Mouse (Mus musculus) hematopoietic stem cell, adult 5-6 weeks (primary cell): ENCODE results near the gene Ykt6. TPM values are rescaled to one million over a fixed set of nuclear protein-coding genes. Genes with fewer than 3 reads are reported as not detected.
"Not testable (repeated sequence)": the region's sequence is repeated elsewhere in the genome, so short reads cannot be mapped to it uniquely, and the experiment has no call there.

ENCODE experiments used
- ATAC-seq, 2 experiments: fragments of 125-278 bp in 1 of 2; replicated peaks in 1 of 2; 2 replicates each; pipeline ENCODE4 v1.8.0; 2016 to 2017; ENCODE audit warnings: inconsistent platforms in 2 of 2, mild to moderate bottlenecking in 2 of 2, moderate number of reproducible peaks in 2 of 2, low read depth in 1 of 2, moderate TSS enrichment in 1 of 2; ENCODE audit not compliant: low FRiP score in 2 of 2, poor library complexity in 2 of 2, severe bottlenecking in 2 of 2, insufficient read depth in 1 of 2, low TSS enrichment in 1 of 2
- total RNA-seq: library from RNA; stranded (forward); fragments of 172-1452, 232-1000 nt; gene quantifications from 2 replicates; pipeline ENCODE4 v1.2.3, GENCODE M21; 2017

The Ykt6 gene
- total RNA-seq, 1 experiment from 2014 or later: 39.9 TPM

GRCm38 (mm10) chr11:6006351-6007009 lies 51.0 kb downstream of the Ykt6 start:
- not testable (repeated sequence) for ATAC-seq

- peak in 1 of 2 experiments; percentile 41; a peak in 1 of 4 replicates for ATAC-seq
Observed at GRCm38 (mm10) chr11:6007010-6007778, 51.7 kb downstream of the Ykt6 start.

- not testable (repeated sequence) for ATAC-seq
Observed at GRCm38 (mm10) chr11:6007779-6008128, 52.3 kb downstream of the Ykt6 start.

- not testable (repeated sequence) for ATAC-seq
Observed at GRCm38 (mm10) chr11:6010751-6011482, 55.4 kb downstream of the Ykt6 start.

GRCm38 (mm10) chr11:6011879-6012278 lies 56.4 kb downstream of the Ykt6 start:
- no peak for ATAC-seq

- no peak for ATAC-seq
Observed at GRCm38 (mm10) chr11:6013359-6013758, 57.9 kb downstream of the Ykt6 start.

- ATAC-seq: no peak
Observed at GRCm38 (mm10) chr11:6015011-6015431, 59.5 kb downstream of the Ykt6 start.

GRCm38 (mm10) chr11:6016368-6016767 lies 60.9 kb downstream of the Ykt6 start:
- no peak for ATAC-seq

- ATAC-seq: no peak
Observed at GRCm38 (mm10) chr11:6016797-6017395, 61.4 kb downstream of the Ykt6 start.

Other genes starting within 250 kb of the Ykt6 start
- gene Mrps24, start 240.0 kb upstream of the Ykt6 start, total RNA-seq: 38.8 and 39.4 TPM in 2 replicates
- 8.0 and 9.1 TPM in 2 replicates for gene Urgcp, start 193.3 kb upstream of the Ykt6 start, total RNA-seq
- gene Dbnl, start 167.2 kb upstream of the Ykt6 start, total RNA-seq: 71.7 and 93.2 TPM in 2 replicates
- 1.2 TPM in 1 of 2 replicates, not detected in the other for gene Pgam2, start 152.0 kb upstream of the Ykt6 start, total RNA-seq
- gene Polm, start 117.7 kb upstream of the Ykt6 start, total RNA-seq: 1.4 and 5.1 TPM in 2 replicates
- 0.25 and 0.65 TPM in 2 replicates for gene Aebp1, start 93.7 kb upstream of the Ykt6 start, total RNA-seq
- gene Pold2, start 77.4 kb upstream of the Ykt6 start, total RNA-seq: 39.9 and 55.8 TPM in 2 replicates
- gene Myl7, start 56.9 kb upstream of the Ykt6 start, total RNA-seq: not detected in 2 replicates
- gene Gck, start 5.6 kb upstream of the Ykt6 start, total RNA-seq: not detected in 2 replicates
- gene Camk2b, start 110.7 kb downstream of the Ykt6 start, total RNA-seq: 1.7 and 3.4 TPM in 2 replicates
- gene A730071L15Rik, start 244.3 kb downstream of the Ykt6 start, total RNA-seq: 0.63 TPM in 1 of 2 replicates, not detected in the other
- gene Nudcd3, start 244.7 kb downstream of the Ykt6 start, total RNA-seq: 37.8 and 38.0 TPM in 2 replicates